Mouse (Mus musculus): ENCODE measurements around the gene Ccdc71l.

Gene Ccdc71l

GRCm38 (mm10) chr12:32378528-32379295 lies at the start of gene Ccdc71l:
Gene Ccdc71l (plus strand): TSS chr12:32378704.
- peak; percentile 79 to 84 for DNase-seq (ENCODE audit: low spot score in 2 of 2)

GRCm38 (mm10) chr12:32339078-32339477 lies 39.4 kb upstream of the Ccdc71l start:
- no peak for DNase-seq (ENCODE audit: low spot score in 2 of 2)

- DNase-seq (ENCODE audit: low spot score in 2 of 2), result no peak
These were observed 35.0 kb upstream of the Ccdc71l start for GRCm38 (mm10) chr12:32343487-32343886.

- no peak for DNase-seq (ENCODE audit: low spot score in 2 of 2)
These were observed 32.4 kb upstream of the Ccdc71l start for GRCm38 (mm10) chr12:32346121-32346520.

GRCm38 (mm10) chr12:32348493-32348892 lies 30.0 kb upstream of the Ccdc71l start:
- DNase-seq (ENCODE audit: low spot score in 2 of 2), result no peak

- no peak for DNase-seq (ENCODE audit: low spot score in 2 of 2)
These were observed 26.6 kb upstream of the Ccdc71l start for GRCm38 (mm10) chr12:32351874-32352273.

- DNase-seq (ENCODE audit: low spot score in 2 of 2), result peak; percentile 84 to 91
These were observed 807 bp downstream of the Ccdc71l start for GRCm38 (mm10) chr12:32379296-32379725.

- no peak for DNase-seq (ENCODE audit: low spot score in 2 of 2)
These were observed 1.2 kb downstream of the Ccdc71l start for GRCm38 (mm10) chr12:32379731-32380130.

GRCm38 (mm10) chr12:32380457-32380856 lies 2.0 kb downstream of the Ccdc71l start:
- no peak for DNase-seq (ENCODE audit: low spot score in 2 of 2)

- no peak for DNase-seq (ENCODE audit: low spot score in 2 of 2)
These were observed 2.5 kb downstream of the Ccdc71l start for GRCm38 (mm10) chr12:32381011-32381410.

GRCm38 (mm10) chr12:32419537-32419936 lies 41.0 kb downstream of the Ccdc71l start:
- DNase-seq (ENCODE audit: low spot score in 2 of 2), result no peak

- DNase-seq (ENCODE audit: low spot score in 2 of 2), result no peak
These were observed 49.3 kb downstream of the Ccdc71l start for GRCm38 (mm10) chr12:32427832-32428231.

- no peak for DNase-seq (ENCODE audit: low spot score in 2 of 2)
These were observed 52.5 kb downstream of the Ccdc71l start for GRCm38 (mm10) chr12:32431004-32431403.
